Mouse (Mus musculus) adrenal gland, postnatal 25 days (tissue): ENCODE measurements at regions not wholly inside any gene's neighbourhood (a gene's known extent, or its start where the extent isn't known, plus 50 kb on each side); places are given as distances from the start of the nearest gene placed in this dataset.
A peak's percentile ranks its signal among the peaks of the same experiment; 100 is the strongest.

Source experiments
- DNase-seq: peaks from one replicate; pipeline ENCODE4 v3.0.0; 2021; ENCODE audit warnings: mixed read lengths

DNA sequence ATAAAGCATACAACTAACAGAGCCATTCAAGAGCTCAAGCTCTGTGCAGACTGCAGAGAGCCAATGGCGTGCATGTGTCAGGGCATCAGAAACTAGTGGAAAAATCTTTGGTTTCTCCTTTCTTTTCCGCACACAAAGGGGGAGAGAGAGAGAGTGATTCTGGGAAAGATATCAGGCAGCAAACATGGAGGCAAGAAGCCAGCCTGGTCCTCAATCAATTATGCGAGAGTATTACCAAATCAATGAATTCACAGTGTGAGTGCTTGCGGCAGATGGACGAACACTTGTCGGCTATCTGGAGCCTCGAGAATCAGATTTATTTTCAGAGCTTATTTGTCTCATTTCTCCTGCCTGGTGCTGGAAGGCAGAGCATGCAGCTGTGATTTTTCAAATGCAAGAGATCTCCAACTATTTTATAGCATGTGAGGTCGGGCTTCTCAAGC, 230.6 kb downstream of the Snx10 start:
- DNase-seq = no peak

DNA sequence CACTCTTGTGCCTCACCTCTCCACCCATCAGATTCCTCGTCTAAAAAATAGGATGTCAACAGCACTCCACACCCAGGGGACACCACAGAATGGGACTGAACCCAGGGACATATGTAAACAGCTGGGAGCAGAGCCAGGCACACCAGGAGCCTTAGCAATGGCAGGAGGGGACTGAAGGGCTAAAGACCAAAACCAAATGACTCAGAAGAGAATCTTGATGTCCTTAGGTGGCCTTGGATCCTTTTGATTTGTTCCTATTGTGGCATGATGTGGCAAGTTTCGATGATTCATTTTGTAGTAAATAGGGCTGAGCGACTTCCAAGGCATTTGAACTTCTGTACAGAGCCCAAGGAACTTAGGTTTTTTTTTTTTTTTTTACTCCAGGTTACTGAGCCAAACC, 233.4 kb downstream of the Snx10 start:
- peak; percentile 48 for DNase-seq

DNA sequence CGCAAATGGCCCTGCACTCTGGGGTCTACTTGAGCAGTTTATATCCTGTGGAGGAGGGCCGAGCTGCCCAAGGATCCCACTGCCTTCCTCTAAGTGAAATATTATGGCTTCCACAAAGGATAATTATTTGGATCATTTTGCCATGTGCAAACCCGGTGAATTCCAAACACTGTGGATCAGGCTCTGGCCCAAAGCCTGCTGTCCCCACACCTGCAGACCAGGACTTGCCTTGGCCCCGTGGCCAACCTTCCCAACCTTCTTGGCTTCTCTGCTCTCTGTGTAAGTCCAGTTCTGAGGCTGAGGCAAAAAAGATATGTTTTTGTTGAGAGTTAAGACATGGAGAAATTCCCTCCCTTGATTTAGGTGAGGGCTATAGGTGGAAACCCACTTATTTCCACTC, 234.0 kb downstream of the Snx10 start:
- no peak for DNase-seq

DNA sequence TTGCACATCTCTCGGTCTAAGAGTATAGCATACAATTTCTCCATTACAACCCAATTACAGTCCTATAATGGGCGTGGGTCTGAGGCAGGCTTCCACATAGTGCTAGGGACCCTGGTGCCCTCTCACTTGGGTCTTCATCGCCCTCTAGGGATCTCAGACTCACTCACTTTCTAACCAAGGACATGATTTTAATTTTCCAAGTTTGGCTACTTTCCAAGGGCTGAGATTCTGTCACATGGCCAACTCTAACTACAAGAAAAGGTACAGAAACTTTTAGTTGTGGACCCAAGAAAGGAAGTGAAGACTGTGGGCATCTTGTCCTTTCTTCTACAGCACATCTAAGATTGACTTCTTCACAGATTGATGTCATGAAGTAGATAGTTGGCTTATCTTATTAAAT, 235.1 kb downstream of the Snx10 start:
- no peak for DNase-seq

DNA sequence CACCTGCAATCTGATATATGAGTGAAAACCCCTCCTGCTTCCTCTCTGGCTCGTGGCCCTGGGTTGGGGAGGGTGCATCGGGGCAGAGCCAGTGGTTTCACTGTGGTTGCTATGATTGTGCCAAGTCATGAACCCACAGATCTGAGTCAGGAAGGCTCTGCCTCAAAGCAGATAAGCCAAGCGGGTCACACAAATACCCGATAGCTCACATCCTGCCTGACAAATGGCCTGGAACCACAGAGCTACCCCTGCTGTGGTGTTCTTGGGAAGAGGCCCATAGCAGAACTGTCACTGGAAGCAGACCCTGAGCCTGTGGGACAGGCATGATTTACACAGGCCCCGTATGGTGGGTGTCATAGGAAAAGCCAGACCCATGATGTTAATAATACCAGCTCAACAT, 236.7 kb downstream of the Snx10 start:
- DNase-seq = peak; percentile 15

DNA sequence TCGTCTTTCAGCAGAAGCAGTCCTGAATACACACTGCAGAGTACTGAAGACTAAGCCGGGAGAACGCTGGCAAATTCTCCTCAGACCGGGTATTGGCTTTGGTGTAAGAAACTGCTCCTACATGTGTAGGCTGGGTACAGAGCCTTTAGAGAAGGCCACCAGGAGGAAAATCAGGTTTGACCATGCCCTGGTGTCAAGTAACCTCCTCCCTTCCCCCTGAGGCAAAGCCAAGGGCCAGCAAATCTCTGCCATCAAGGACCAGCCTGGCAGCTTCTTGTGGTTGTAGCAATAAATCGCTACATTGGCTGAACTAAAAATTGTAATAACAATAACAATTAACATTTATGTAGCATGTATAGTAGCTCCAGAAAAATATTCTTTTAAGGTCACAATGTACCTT, 237.8 kb downstream of the Snx10 start:
- DNase-seq = no peak

DNA sequence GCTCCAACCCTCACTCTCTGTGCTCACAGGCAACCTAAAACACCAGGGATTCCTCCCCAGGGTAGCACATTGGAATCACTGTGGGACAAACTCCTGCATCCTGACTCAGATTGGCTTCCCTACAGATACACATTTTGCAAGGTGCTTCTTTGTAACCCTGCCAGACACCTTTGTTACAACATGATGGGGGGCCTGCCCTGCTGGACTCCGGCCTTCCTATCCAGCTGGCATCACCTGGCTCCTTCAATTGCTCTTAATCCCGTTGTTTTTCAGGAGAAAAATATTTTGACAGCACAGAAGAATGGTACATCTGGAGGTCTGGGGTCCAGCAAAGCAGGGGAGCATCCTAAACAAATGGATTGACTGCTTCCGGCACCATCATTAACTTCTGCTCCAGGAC, 242.8 kb downstream of the Snx10 start:
- DNase-seq = no peak

DNA sequence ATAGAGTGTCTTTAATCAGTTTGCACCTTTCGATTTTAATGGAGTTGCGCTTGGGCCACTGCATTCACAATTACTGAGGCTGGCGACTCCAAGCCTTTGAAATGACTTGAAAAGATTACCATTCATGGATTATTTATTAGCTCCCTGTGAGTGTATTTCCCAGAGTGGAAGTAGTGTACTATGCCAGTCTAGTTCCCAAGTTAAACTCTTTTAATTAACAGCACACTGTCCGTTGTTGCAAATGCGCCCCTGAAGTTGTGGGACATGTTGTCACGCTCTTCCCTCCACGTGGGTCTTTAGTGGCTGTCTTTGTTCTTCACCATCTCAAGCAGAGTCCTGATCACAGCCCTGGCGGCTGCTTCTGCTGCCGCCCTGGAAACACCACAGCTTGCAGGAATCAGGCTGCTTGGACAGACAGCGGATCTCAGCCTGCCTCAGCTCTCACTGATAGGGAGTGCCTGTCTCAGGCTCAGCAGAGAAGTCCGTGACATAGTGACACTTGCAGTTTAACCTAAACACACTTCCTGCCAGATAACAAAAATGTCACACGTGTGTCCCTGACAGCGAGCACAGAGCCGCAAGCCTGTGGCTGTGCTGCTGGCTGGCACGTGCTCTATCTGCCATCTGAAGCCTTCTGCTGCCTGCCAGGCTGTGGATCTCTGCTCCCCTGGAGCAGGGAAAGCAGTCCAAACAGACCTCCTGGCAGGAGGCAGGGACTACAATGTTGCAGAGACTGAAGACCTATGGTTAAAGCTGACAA, 244.1 kb downstream of the Snx10 start:
- DNase-seq = peak; percentile 36

DNA sequence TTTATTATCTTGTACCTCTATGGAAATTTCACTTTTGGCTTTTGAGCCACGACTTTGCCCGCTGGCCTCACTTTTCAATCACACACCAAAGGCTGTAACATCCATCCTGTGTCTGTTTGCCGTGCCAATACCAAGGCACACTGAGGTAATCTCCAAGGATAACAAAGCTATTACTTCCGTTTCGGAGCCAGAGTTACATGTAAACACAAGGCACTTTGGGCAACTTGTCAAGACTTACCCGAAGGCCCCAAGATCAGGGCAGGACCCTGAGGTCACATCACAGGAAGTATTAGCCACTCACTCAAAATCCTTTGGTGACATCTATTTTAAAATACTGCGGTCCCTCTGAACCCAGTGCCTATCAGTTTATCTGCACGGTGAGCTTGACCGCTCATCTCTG, 241.3 kb downstream of the Skap2 start:
- no peak for DNase-seq

DNA sequence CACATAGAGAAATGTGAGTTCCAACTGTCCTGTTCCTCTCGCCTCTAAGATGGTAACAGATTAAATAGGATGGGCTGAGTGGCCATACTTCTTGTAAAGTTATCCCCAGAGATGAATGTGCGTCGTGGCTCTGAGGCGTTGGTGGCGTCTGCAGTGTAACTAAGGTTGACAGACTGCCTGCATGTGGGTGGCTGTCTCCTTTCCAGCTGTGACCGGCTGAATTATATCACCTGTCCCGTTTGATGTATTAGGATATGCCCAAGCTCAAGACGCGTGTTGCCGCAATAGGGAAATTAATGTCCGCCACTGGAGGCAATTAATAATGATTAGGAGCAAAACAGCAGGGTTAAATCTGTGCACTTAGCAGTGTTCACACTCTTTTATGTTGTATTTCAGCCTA, 240.9 kb downstream of the Skap2 start:
- no peak for DNase-seq

DNA sequence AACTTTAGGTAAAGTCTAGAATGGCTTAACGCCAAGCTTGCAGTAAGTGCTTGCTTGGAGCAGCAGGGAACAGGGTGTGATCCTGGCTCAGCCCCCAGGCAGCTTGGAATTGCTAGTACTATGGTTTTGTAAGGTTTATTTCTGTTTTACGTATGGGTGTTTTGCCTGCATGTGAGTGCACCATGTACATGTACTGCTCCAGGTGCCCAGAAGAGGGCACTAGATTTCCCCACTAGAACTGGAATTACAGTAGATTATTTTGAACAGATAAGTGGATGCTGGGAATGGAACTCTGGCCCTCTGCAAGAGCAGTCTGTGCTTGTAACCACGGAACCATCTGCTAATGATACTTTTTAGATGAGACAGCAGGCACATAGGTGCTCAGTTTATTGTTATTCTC, 237.6 kb downstream of the Skap2 start:
- DNase-seq = no peak

DNA sequence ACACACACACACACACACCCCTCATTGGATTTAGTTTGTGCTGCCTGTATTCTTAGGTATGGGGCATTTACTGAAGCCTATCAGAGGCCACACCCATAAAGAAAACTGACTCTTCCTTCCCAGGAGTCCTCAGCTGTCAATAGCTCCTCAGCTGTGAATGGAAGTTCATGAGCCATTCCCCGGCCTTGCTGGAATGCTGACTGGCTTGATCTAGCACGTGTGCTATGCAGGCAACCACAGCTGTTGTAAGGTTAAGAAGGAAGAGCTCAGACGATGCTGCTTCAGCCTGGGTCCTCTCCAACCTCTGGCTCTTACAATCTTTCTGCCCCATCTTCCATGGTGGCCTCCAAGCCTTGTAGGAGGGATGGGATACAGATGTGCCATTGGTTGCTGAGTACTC, 226.7 kb downstream of the Skap2 start:
- DNase-seq = no peak

DNA sequence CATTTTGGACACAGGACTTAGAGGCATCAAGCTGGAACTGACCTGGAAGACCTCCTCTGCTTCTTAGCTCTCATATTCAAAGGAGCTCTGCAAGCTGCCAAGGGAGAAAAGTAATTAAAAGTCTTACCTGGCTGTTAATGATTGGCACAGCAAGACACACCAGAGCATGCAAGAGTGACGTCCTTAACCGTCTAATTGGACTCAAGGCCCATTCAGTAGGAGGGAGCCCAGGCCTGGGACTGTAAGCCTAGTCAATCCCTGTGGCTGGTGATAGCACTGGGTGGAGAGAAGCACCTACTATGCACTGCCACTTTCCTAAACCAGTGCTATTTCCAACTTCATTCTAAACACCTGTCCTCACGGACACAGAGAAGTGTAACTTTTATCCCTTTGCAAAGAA, 225.5 kb downstream of the Skap2 start:
- DNase-seq = no peak

DNA sequence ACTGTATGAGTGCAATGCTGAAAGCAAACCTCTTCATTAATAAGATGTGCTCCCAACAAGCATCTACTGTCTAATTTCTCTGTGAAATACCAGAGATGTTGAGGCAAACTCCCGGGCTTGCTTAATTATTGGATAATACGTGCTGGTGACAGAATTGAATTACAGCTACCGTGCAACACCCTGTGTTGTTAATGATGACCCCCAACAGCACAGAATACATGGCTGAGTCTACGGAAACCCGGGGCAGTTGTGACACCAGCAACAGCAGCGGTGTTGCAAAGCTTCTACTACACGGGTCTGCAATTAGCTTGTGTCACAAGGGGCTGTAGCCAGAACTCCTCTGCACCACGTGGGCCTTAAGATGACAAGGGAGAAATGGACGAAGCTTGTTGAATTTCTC, 224.2 kb downstream of the Skap2 start:
- DNase-seq = no peak

DNA sequence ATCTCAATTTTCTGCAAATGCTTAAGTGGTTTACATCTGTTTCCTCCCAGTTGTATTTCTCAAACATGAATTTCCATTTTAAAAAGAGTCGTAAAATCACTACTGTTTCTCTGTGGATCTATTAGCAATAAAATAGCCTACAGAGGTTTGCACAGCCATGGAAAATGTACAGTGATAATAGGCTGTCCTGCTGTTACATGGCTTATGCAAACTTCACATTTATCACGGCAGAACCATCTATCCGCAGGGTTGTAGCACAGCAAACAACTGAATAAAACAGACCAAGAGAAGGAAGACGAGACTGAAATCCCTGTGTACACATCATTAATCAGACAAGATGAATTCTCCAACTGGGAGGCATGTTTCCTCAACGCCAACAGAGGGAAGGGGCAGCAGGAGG, 222.1 kb downstream of the Skap2 start:
- no peak for DNase-seq

DNA sequence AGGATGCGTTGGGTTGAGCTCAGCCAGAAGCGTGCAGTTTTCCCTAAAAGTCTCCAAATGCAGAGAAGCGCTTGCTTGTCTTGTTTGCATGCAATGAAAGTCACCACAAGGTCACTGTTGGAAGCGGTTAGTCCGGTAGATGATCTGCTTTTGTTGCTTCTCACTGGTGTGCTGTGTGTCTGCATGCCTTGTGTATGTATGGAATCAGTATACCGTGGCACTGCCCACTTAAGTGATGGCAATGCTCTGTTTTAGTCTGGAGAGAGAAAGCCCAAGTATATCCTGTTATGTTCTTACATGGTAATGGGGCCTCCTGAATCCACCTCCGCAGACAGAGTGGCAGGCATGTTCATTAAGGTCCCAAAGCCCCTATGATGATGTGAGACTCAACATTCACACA, 221.7 kb downstream of the Skap2 start:
- no peak for DNase-seq

DNA sequence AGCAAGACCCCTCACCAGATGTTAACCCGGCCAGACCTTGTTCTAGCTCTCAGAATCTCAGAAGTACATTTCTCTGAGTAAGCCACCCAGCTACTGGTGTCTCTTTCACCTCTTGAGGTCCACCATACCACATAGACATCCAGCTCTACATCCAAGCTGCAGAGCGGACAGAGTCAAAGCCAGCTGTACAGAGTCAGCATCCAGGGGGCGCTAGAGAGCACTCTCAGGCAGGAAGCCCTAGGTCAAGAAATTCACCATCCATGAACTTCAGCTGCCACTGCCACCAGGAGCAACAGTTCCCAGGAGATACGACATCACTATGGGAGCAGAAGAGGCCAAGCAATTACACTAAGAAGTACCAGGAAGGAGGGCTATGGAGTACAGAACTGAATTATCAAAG, 217.0 kb downstream of the Skap2 start:
- DNase-seq = peak; percentile 54

DNA sequence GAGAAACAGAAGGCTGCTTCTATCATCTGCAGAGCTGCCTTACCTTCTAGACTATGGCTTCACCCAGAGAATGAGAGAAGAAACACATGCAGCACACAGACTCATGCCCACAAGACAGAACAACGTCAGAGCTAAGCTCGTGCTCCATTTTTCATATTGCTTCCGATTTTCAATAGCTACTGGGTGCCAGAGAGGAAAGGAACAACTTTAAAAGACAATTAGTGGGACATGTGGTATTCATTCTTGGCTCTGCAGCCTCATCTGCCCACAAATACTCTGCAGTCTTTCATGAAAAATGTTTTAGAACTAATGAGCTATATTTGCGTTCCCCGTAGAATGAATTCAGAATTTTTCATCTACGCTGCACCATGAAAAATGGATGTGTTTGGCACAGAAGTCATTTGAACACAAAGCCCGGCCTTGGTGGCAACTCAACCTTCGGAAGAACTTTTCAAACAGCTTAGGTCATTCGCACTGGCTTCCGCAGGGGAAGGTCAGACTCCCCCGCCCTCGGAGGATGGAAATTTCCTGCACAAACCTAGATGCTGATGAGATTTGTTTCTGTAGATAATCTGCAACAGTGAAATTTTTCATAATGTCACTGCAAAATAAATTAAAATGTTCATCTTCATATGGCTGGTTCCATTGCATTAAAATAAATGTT, 213.6 kb downstream of the Skap2 start:
- peak; percentile 65 for DNase-seq

DNA sequence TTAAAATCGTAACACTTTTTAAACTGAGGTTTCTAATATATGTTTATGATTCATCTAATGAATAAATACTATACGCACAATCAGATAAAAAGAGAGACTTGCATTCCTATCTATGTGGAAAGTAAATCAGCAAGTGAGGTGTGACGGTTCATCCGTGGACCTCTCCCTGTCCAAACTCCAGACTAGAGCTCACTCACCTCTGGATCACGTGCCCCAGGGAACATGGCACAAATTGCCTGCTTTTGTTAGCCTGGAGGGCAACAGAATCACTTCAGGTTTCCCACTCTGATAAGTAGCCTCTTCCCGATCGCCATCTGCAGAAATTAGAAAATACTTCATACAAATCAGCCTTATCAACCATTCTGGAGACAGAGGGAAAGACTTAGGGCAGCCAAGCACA, 206.7 kb downstream of the Skap2 start:
- no peak for DNase-seq
